Mouse (Mus musculus) ES-Bruce4 (cell line): ENCODE data around the gene 1700016C15Rik. TPM values are rescaled to one million over a fixed set of nuclear protein-coding genes. Genes with fewer than 3 reads are reported as not detected.

Experiments
- H3K27ac ChIP-seq: 2 replicates; pipeline ENCODE4 v1.5.1; 2012; ENCODE audit warnings: low read length, inconsistent platforms; ENCODE audit not compliant: insufficient read depth
- H3K27me3 ChIP-seq: 2 replicates; pipeline ENCODE4 v1.6.1; 2012; ENCODE audit warnings: mild to moderate bottlenecking, low read length, inconsistent platforms; ENCODE audit not compliant: control insufficient read depth, poor library complexity, insufficient read depth, severe bottlenecking
- H3K36me3 ChIP-seq: 2 replicates; pipeline ENCODE4 v1.6.1; 2012; ENCODE audit warnings: inconsistent platforms, mild to moderate bottlenecking, low read length, moderate library complexity; ENCODE audit not compliant: control insufficient read depth, poor library complexity, insufficient read depth, severe bottlenecking
- H3K4me1 ChIP-seq: one replicate; pipeline ENCODE4 v1.8.1; 2011; ENCODE audit warnings: low read length; ENCODE audit not compliant: control insufficient read depth, insufficient read depth
- H3K4me3 ChIP-seq: 2 replicates; pipeline ENCODE4 v1.5.1; 2011; ENCODE audit warnings: low read depth, mild to moderate bottlenecking, low read length
- H3K9ac ChIP-seq: 2 replicates; pipeline ENCODE4 v1.6.1; 2012; ENCODE audit warnings: low read depth, mild to moderate bottlenecking, inconsistent platforms; ENCODE audit not compliant: poor library complexity, severe bottlenecking
- H3K9me3 ChIP-seq: replicated peaks from 2 replicates; pipeline ENCODE4 v1.6.1; 2012; ENCODE audit warnings: mild to moderate bottlenecking, low read length, inconsistent platforms; ENCODE audit not compliant: control insufficient read depth, poor library complexity, insufficient read depth, severe bottlenecking
- CTCF ChIP-seq: IDR thresholded peaks from one replicate; pipeline ENCODE4 v1.8.1; 2011; ENCODE audit warnings: low read depth, low read length
- EP300 ChIP-seq: IDR thresholded peaks from 2 replicates; pipeline ENCODE4 v1.6.1; 2011; ENCODE audit warnings: low read depth, low read length; ENCODE audit not compliant: insufficient read depth
- POLR2A ChIP-seq: IDR thresholded peaks from one replicate; pipeline ENCODE4 v1.8.1; 2011; ENCODE audit warnings: low read length; ENCODE audit not compliant: insufficient read depth
- polyA plus RNA-seq: library from polyadenylated mRNA; stranded (reverse); fragments of >200 nt; gene quantifications from 2 replicates; pipeline ENCODE4 v1.2.4, GENCODE M21; 2011; ENCODE audit warnings: low read depth; ENCODE audit not compliant: missing spikeins, insufficient read depth, insufficient read length

The 1700016C15Rik gene
- polyA plus RNA-seq, 1 experiment = not detected

DNA sequence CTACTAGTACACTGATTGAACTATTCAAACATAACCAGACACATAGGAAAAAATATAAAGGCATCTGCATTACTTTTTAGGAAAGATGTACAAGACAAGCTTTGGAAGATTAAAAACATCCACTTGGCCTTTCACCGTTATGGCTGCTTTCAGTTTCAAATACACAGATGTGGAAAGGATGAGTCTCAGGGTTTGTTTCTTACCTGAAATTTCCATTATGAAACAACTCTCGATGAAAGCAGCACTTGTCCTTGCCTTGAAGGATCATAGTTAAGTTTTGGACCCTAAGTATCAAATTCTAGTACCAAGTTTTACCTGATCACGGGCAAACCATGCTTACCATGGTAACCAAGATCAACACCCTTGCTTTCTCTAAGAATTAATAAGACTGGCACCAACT is 63.2 kb downstream of the 1700016C15Rik start:
- H3K4me3 ChIP-seq = no peak overlapping the region
- TF ChIP-seq CTCF (no peak), EP300 (no peak), POLR2A (no peak)
- H3K4me1 ChIP-seq = peaks cover under 1% of the 10 kb centered on the region
- H3K9me3 ChIP-seq = peaks cover 11% of the 10 kb centered on the region
- peaks cover 6% of the 10 kb centered on the region; the same call in 1 of the 2 replicates for H3K36me3 ChIP-seq
- H3K27ac ChIP-seq = no peak overlapping the region
- H3K27me3 ChIP-seq = no peaks in the 10 kb centered on the region
- no peak overlapping the region for H3K9ac ChIP-seq

DNA sequence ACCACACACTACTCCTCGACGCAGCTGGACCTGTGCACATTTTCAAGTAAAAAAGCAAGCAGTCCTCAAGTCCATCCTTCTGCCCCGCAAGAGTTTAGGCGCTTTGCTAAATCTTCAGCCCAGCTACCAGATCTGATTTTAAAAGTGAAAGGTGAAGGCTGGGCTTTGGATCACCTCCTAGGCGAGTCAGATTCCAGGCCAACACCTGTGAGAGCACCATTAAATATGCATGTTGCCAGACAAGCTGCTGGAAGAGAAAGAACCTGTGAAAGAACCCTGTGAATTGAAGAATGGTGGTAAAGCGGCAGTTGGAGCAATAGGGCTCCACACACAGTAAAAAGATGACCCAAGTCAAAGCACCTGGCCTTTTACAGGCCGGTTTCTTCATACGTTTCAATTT is 65.3 kb downstream of the 1700016C15Rik start:
- Histone ChIP-seq H3K27ac (peak overlapping the region; percentile 72), H3K9ac (peak overlapping the region; percentile 82), H3K4me3 (peak overlapping the region; percentile 61), H3K4me1 (no peaks in the 10 kb centered on the region), H3K9me3 (peaks cover 5% of the 10 kb centered on the region; the same call in 1 of the 2 replicates), H3K36me3 (peaks cover 4% of the 10 kb centered on the region; the same call in 1 of the 2 replicates), H3K27me3 (no peaks in the 10 kb centered on the region)
- no peak for TF ChIP-seq EP300
- TF ChIP-seq CTCF = no peak
- no peak for TF ChIP-seq POLR2A

- peak overlapping the region; percentile 86 for H3K4me3 ChIP-seq
- peak overlapping the region; percentile 72 for H3K27ac ChIP-seq
- peaks cover 4% of the 10 kb centered on the region; the same call in 1 of the 2 replicates for H3K36me3 ChIP-seq
- no peak for TF ChIP-seq CTCF
- no peaks in the 10 kb centered on the region for H3K27me3 ChIP-seq
- H3K4me1 ChIP-seq = no peaks in the 10 kb centered on the region
- H3K9ac ChIP-seq = peak overlapping the region; percentile 82
- H3K9me3 ChIP-seq = 0 out of 2 replicates have a peak, but pooled peaks cover 2% of the 10 kb centered on the region
These were observed 66.0 kb downstream of the 1700016C15Rik start for GRCm38 (mm10) chr1:177795421-177796192.

- H3K4me1 ChIP-seq = no peaks in the 10 kb centered on the region
- H3K9ac ChIP-seq = peak within 1 kb of the TSS; percentile 82
- peak within 1 kb of the TSS; percentile 48 for H3K27ac ChIP-seq
- TF ChIP-seq POLR2A (peak; percentile 87), EP300 (no peak), CTCF (no peak)
- H3K4me3 ChIP-seq = peak within 1 kb of the TSS; percentile 86
- H3K27me3 ChIP-seq = no peaks in the 10 kb centered on the region
- no peaks in the 10 kb centered on the region for H3K9me3 ChIP-seq
- peaks cover 4% of the 10 kb centered on the region; the same call in 1 of the 2 replicates for H3K36me3 ChIP-seq
These were observed 66.8 kb downstream of the 1700016C15Rik start, which contains the start of gene Adss for GRCm38 (mm10) chr1:177796193-177796939. Adss (minus strand) TSS chr1:177796511.

DNA sequence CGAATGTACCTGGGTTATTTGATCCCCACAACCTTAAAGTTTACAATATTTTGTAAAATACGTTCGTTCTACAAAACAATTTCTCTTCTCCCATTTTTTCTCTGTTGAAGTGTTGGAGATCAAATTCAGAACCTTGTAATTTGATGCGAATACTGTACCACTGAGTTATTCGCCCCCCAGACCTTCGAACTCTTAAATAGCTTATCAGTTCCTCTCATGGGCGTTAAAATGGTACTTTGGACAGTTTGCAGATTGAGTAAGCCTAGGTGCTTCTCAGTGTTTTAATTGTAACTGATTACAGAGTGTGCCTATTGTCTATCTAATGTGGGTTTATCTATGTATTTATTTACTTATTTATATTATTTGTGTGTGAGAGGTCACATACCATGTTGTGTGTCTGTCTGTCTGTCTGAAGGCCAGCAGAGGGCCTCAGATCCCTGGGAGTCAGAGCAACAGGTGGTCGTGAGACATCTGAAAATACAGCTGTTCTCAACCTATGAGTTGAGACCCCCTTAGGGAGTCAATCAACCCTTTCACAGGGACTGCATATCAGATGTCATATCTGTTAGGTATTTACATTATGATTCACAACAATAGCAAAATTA is 67.6 kb downstream of the 1700016C15Rik start:
- H3K4me3 ChIP-seq = no peak overlapping the region

More for the DNA sequence above, 67.6 kb downstream of the 1700016C15Rik start:
- no peak overlapping the region for H3K27ac ChIP-seq
- H3K9me3 ChIP-seq = no peaks in the 10 kb centered on the region
- no peaks in the 10 kb centered on the region for H3K27me3 ChIP-seq
- peaks cover 4% of the 10 kb centered on the region; the same call in 1 of the 2 replicates for H3K36me3 ChIP-seq
- no peak for TF ChIP-seq POLR2A
- TF ChIP-seq CTCF = peak; percentile 54
- no peak for TF ChIP-seq EP300
- peak overlapping the region; percentile 42; the same call in 1 of the 2 replicates for H3K9ac ChIP-seq
- no peaks in the 10 kb centered on the region for H3K4me1 ChIP-seq

Other genes starting within 250 kb of the 1700016C15Rik start
- gene Adss, start 66.7 kb downstream of the 1700016C15Rik start, polyA plus RNA-seq = 157 and 166 TPM in 2 replicates